Mouse (Mus musculus): ENCODE results near the gene Ston1.

Ston1 gene

GRCm38 (mm10) chr17:88626347-88626811 lies 28.9 kb downstream of the Ston1 start:
- DNase-seq (ENCODE audit: low read depth) = peak; percentile 72

GRCm38 (mm10) chr17:88627150-88627549 lies 29.7 kb downstream of the Ston1 start:
- DNase-seq (ENCODE audit: low read depth) = peak; percentile 34

- peak; percentile 97 for DNase-seq (ENCODE audit: low read depth)
Measured at GRCm38 (mm10) chr17:88628676-88629380, 31.3 kb downstream of the Ston1 start.

GRCm38 (mm10) chr17:88629381-88629759 lies 31.9 kb downstream of the Ston1 start:
- DNase-seq (ENCODE audit: low read depth) = peak; percentile 89

GRCm38 (mm10) chr17:88629931-88630553 lies 32.6 kb downstream of the Ston1 start:
- DNase-seq (ENCODE audit: low read depth) = peak; percentile 74

GRCm38 (mm10) chr17:88630554-88630948 lies 33.1 kb downstream of the Ston1 start:
- DNase-seq (ENCODE audit: low read depth) = peak; percentile 56

GRCm38 (mm10) chr17:88632631-88633030 lies 35.1 kb downstream of the Ston1 start:
- DNase-seq (ENCODE audit: low read depth) = no peak

- no peak for DNase-seq (ENCODE audit: low read depth)
Measured at GRCm38 (mm10) chr17:88636076-88636475, 38.6 kb downstream of the Ston1 start.

- no peak for DNase-seq (ENCODE audit: low read depth)
Measured at GRCm38 (mm10) chr17:88636587-88636986, 39.1 kb downstream of the Ston1 start.

GRCm38 (mm10) chr17:88641012-88641411 lies 43.5 kb downstream of the Ston1 start:
- DNase-seq (ENCODE audit: low read depth) = peak; percentile 88

GRCm38 (mm10) chr17:88641836-88642235 lies 44.4 kb downstream of the Ston1 start:
- no peak for DNase-seq (ENCODE audit: low read depth)

- DNase-seq (ENCODE audit: low read depth) = no peak
Measured at GRCm38 (mm10) chr17:88644876-88645275, 47.4 kb downstream of the Ston1 start.

GRCm38 (mm10) chr17:88645299-88645698 lies 47.8 kb downstream of the Ston1 start:
- DNase-seq (ENCODE audit: low read depth) = peak; percentile 19

- DNase-seq (ENCODE audit: low read depth) = no peak
Measured at GRCm38 (mm10) chr17:88647149-88647548, 49.7 kb downstream of the Ston1 start.

- DNase-seq (ENCODE audit: low read depth) = peak; percentile 82
Measured at GRCm38 (mm10) chr17:88652010-88652409, 54.5 kb downstream of the Ston1 start.

GRCm38 (mm10) chr17:88652702-88653374 lies 55.4 kb downstream of the Ston1 start:
- peak; percentile 79 for DNase-seq (ENCODE audit: low read depth)

- DNase-seq (ENCODE audit: low read depth) = no peak
Measured at GRCm38 (mm10) chr17:88653375-88653769, 55.9 kb downstream of the Ston1 start.

- no peak for DNase-seq (ENCODE audit: low read depth)
Measured at GRCm38 (mm10) chr17:88658510-88658909, 61.0 kb downstream of the Ston1 start.

GRCm38 (mm10) chr17:88666076-88666475 lies 68.6 kb downstream of the Ston1 start:
- DNase-seq (ENCODE audit: low read depth) = no peak

- no peak for DNase-seq (ENCODE audit: low read depth)
Measured at GRCm38 (mm10) chr17:88668452-88668851, 71.0 kb downstream of the Ston1 start, which contains the start of gene Gtf2a1l. Gtf2a1l (plus strand) TSS chr17:88668660.

- no peak for DNase-seq (ENCODE audit: low read depth)
Measured at GRCm38 (mm10) chr17:88669921-88670320, 72.4 kb downstream of the Ston1 start.

GRCm38 (mm10) chr17:88670800-88671199 lies 73.3 kb downstream of the Ston1 start:
- no peak for DNase-seq (ENCODE audit: low read depth)

All from NIH3T3 (cell line).